Mouse (Mus musculus): Measurements from ENCODE around the gene Vmn1r107. TPM values are rescaled to one million over a fixed set of nuclear protein-coding genes. Genes with fewer than 3 reads are reported as not detected.

The Vmn1r107 gene
- polyA plus RNA-seq (2012; rRNA removed; ENCODE audit: low replicate concordance), result not detected in 2 replicates

GRCm38 (mm10) chr7:20668618-20669017, at the start of gene Vmn1r107:
TSS of gene Vmn1r107 (plus strand) at chr7:20668918.

GRCm38 (mm10) chr7:20703116-20703515, 34.4 kb downstream of the Vmn1r107 start, which contains the start of gene Vmn1r111:
TSS of gene Vmn1r111 (minus strand) at chr7:20703216.

Other genes with a start within 250 kb of the Vmn1r107 start
- gene Vmn1r101, start 226.3 kb upstream of the Vmn1r107 start, polyA plus RNA-seq (2012; rRNA removed; ENCODE audit: low replicate concordance), result not detected in 2 replicates
- gene Gm10670, start 194.0 kb upstream of the Vmn1r107 start, polyA plus RNA-seq (2012; rRNA removed; ENCODE audit: low replicate concordance), result not detected in 2 replicates
- not detected in 2 replicates for gene Vmn1r103, start 158.4 kb upstream of the Vmn1r107 start, polyA plus RNA-seq (2012; rRNA removed; ENCODE audit: low replicate concordance)
- not detected in 2 replicates for gene Vmn1r104, start 135.1 kb upstream of the Vmn1r107 start, polyA plus RNA-seq (2012; rRNA removed; ENCODE audit: low replicate concordance)
- gene Gm5726, start 123.2 kb upstream of the Vmn1r107 start, polyA plus RNA-seq (2012; rRNA removed; ENCODE audit: low replicate concordance), result not detected in 2 replicates
- not detected in 2 replicates for gene Gm4141, start 92.7 kb upstream of the Vmn1r107 start, polyA plus RNA-seq (2012; rRNA removed; ENCODE audit: low replicate concordance)
- not detected in 2 replicates for gene Gm4513, start 69.9 kb upstream of the Vmn1r107 start, polyA plus RNA-seq (2012; rRNA removed; ENCODE audit: low replicate concordance)
- gene Vmn1r111, start 34.3 kb downstream of the Vmn1r107 start, polyA plus RNA-seq (2012; rRNA removed; ENCODE audit: low replicate concordance), result not detected in 2 replicates
- gene Gm10668, start 61.7 kb downstream of the Vmn1r107 start, polyA plus RNA-seq (2012; rRNA removed; ENCODE audit: low replicate concordance), result not detected in 2 replicates
- gene Vmn1r112, start 102.3 kb downstream of the Vmn1r107 start, polyA plus RNA-seq (2012; rRNA removed; ENCODE audit: low replicate concordance), result not detected in 2 replicates
- gene Vmn1r113, start 118.4 kb downstream of the Vmn1r107 start, polyA plus RNA-seq (2012; rRNA removed; ENCODE audit: low replicate concordance), result not detected in 2 replicates
- gene Vmn1r114, start 143.3 kb downstream of the Vmn1r107 start, polyA plus RNA-seq (2012; rRNA removed; ENCODE audit: low replicate concordance), result not detected in 2 replicates
- not detected in 2 replicates for gene Vmn1r115, start 176.1 kb downstream of the Vmn1r107 start, polyA plus RNA-seq (2012; rRNA removed; ENCODE audit: low replicate concordance)
- gene Vmn1r116, start 203.3 kb downstream of the Vmn1r107 start, polyA plus RNA-seq (2012; rRNA removed; ENCODE audit: low replicate concordance), result not detected in 2 replicates
- not detected in 2 replicates for gene Vmn1r117, start 215.2 kb downstream of the Vmn1r107 start, polyA plus RNA-seq (2012; rRNA removed; ENCODE audit: low replicate concordance)
- not detected in 2 replicates for gene Vmn1r118, start 243.4 kb downstream of the Vmn1r107 start, polyA plus RNA-seq (2012; rRNA removed; ENCODE audit: low replicate concordance)

Measured in mammary gland, adult 2 months (tissue).